Mouse (Mus musculus): ENCODE results near the gene Ccdc180.

Gene Ccdc180

GRCm38 (mm10) chr4:45971806-45972447, 81.8 kb downstream of the Ccdc180 start:
- in situ Hi-C loops (cut with MboI), result no loop called here

GRCm38 (mm10) chr4:45972448-45972854, 82.3 kb downstream of the Ccdc180 start:
- in situ Hi-C loops (cut with MboI), result no loop called here

GRCm38 (mm10) chr4:45972951-45973350, 82.8 kb downstream of the Ccdc180 start:
- in situ Hi-C loops (cut with MboI), result no loop called here

GRCm38 (mm10) chr4:45976931-45977667, 87.0 kb downstream of the Ccdc180 start:
- in situ Hi-C loops (cut with MboI), result no loop called here

- in situ Hi-C loops (cut with MboI), result no loop called here
These were observed 89.8 kb downstream of the Ccdc180 start for GRCm38 (mm10) chr4:45979916-45980315.

- in situ Hi-C loops (cut with MboI), result no loop called here
These were observed 91.0 kb downstream of the Ccdc180 start for GRCm38 (mm10) chr4:45981054-45981453.

- in situ Hi-C loops (cut with MboI), result no loop called here
These were observed 100.5 kb downstream of the Ccdc180 start for GRCm38 (mm10) chr4:45990427-45991135.

- in situ Hi-C loops (cut with MboI), result no loop called here
These were observed 108.4 kb downstream of the Ccdc180 start for GRCm38 (mm10) chr4:45998536-45998935.
